Mouse (Mus musculus): ENCODE measurements around the gene Wars. TPM values are rescaled to one million over a fixed set of nuclear protein-coding genes. Genes with fewer than 3 reads are reported as not detected.
A peak's percentile ranks its signal among the peaks of the same experiment; 100 is the strongest.

Gene Wars
- polyA plus RNA-seq, 1 experiment from 2014 or later = 113 TPM

- Histone ChIP-seq H3K36me3 (ENCODE audit: control insufficient read depth, insufficient read depth) (no peaks in the 10 kb centered on the region), H3K27me3 (replicated peaks; ENCODE audit: control insufficient read depth, insufficient read depth, low read length) (no peaks in the 10 kb centered on the region), H3K4me3 (replicated peaks; ENCODE audit: low read length) (no peak overlapping the region), H3K9ac (replicated peaks; ENCODE audit: low read depth, low read length) (no peak overlapping the region), H3K27ac (ENCODE audit: low read length) (no peak overlapping the region), H3K4me2 (ENCODE audit: low read length) (no peak overlapping the region), H3K9me3 (ENCODE audit: control insufficient read depth, low read length) (no peaks in the 10 kb centered on the region), H3K4me1 (replicated peaks; ENCODE audit: control insufficient read depth, insufficient read depth, low read length) (0 out of 2 replicates have a peak, but pooled peaks cover 2% of the 10 kb centered on the region)
- 49% methylated on average over 2 of the region's 2 CpGs for WGBS
- ATAC-seq = no peak
These were observed 82.8 kb downstream of the Wars start for GRCm38 (mm10) chr12:108811133-108811532.

- no peak overlapping the region for H3K4me3 ChIP-seq (replicated peaks; ENCODE audit: low read length)
- no peak overlapping the region for H3K4me2 ChIP-seq (ENCODE audit: low read length)
- ATAC-seq = no peak
- 94% methylated on average over 7 of the region's 7 CpGs for WGBS
- no peak overlapping the region for H3K9ac ChIP-seq (replicated peaks; ENCODE audit: low read depth, low read length)
- H3K27ac ChIP-seq (ENCODE audit: low read length) = no peak overlapping the region
- H3K9me3 ChIP-seq (ENCODE audit: control insufficient read depth, low read length) = no peaks in the 10 kb centered on the region
- H3K4me1 ChIP-seq (replicated peaks; ENCODE audit: control insufficient read depth, insufficient read depth, low read length) = 0 out of 2 replicates have a peak, but pooled peaks cover 2% of the 10 kb centered on the region
- H3K36me3 ChIP-seq (ENCODE audit: control insufficient read depth, insufficient read depth) = no peaks in the 10 kb centered on the region
- H3K27me3 ChIP-seq (replicated peaks; ENCODE audit: control insufficient read depth, insufficient read depth, low read length) = no peaks in the 10 kb centered on the region
These were observed 83.7 kb downstream of the Wars start for GRCm38 (mm10) chr12:108810309-108810708.

MicroRNAs encoded within 50 kb of the gene (microRNA counts, 519-probe panel; counts per million panel counts)
- not detected for microRNA mmu-miR-345-3p
- microRNA mmu-miR-345-5p = 2,731 counts per million, percentile 69 among the panel's probes with 10 or more counts

Small RNA genes within 50 kb of the gene (microRNA-seq; reads per million reads assigned to microRNA genes)
- gene Mir345 = 117 reads per million, percentile 56 among the genes with 10 or more reads in this experiment

Other genes starting within 250 kb of the Wars start
- gene Degs2, start 191.9 kb downstream of the Wars start, polyA plus RNA-seq (2015; fragmentation: Nextera tagmentation; extraction: Ambion mirVana) = 1.6 and 2.6 TPM in 2 replicates
- gene Yy1, start 101.2 kb downstream of the Wars start, polyA plus RNA-seq (2015; fragmentation: Nextera tagmentation; extraction: Ambion mirVana) = 14.0 and 15.3 TPM in 2 replicates
- gene Slc25a29, start 58.3 kb downstream of the Wars start, polyA plus RNA-seq (2015; fragmentation: Nextera tagmentation; extraction: Ambion mirVana) = 27.6 and 28.6 TPM in 2 replicates
- gene Slc25a47, start 58.1 kb downstream of the Wars start, polyA plus RNA-seq (2015; fragmentation: Nextera tagmentation; extraction: Ambion mirVana) = 13.5 and 19.1 TPM in 2 replicates
- gene Wdr25, start 543 bp downstream of the Wars start, polyA plus RNA-seq (2015; fragmentation: Nextera tagmentation; extraction: Ambion mirVana) = 8.6 and 9.1 TPM in 2 replicates
- gene Begain, start 174.0 kb upstream of the Wars start, polyA plus RNA-seq (2015; fragmentation: Nextera tagmentation; extraction: Ambion mirVana) = 16.1 and 22.6 TPM in 2 replicates